Mouse (Mus musculus) kidney, embryonic 15.5 days (tissue): ENCODE data around the gene Olfr987. TPM values are rescaled to one million over a fixed set of nuclear protein-coding genes. Genes with fewer than 3 reads are reported as not detected.
"Not testable (repeated sequence)": the region's sequence is repeated elsewhere in the genome, so short reads cannot be mapped to it uniquely, and the experiment has no call there.

Source experiments
- ATAC-seq: fragments of 200-750 bp; cut with Nextera tagmentation; replicated peaks from 2 replicates; pipeline ENCODE4 v1.8.0; 2017; ENCODE audit warnings: moderate TSS enrichment; ENCODE audit not compliant: low FRiP score
- H3K27ac ChIP-seq: fragments of 300-500 bp; sonication (generic); 2 replicates; pipeline ENCODE4 v1.5.1; 2015; ENCODE audit warnings: mild to moderate bottlenecking, inconsistent platforms
- H3K27me3 ChIP-seq: fragments of 300-500 bp; sonication (generic); 2 replicates; pipeline ENCODE4 v1.6.1; 2015; ENCODE audit warnings: inconsistent platforms
- H3K36me3 ChIP-seq: fragments of 300-500 bp; sonication (generic); 2 replicates; pipeline ENCODE4 v1.6.1; 2015; ENCODE audit warnings: inconsistent platforms
- H3K4me1 ChIP-seq: fragments of 300-500 bp; sonication (generic); 2 replicates; pipeline ENCODE4 v1.6.1; 2015; ENCODE audit warnings: inconsistent platforms
- H3K4me2 ChIP-seq: fragments of 300-500 bp; sonication (generic); 2 replicates; pipeline ENCODE4 v1.6.1; 2015; ENCODE audit warnings: moderate library complexity, mild to moderate bottlenecking, inconsistent platforms
- H3K4me3 ChIP-seq: fragments of 300-500 bp; sonication (generic); replicated peaks from 2 replicates; pipeline ENCODE4 v1.5.1; 2015; ENCODE audit warnings: mild to moderate bottlenecking, inconsistent platforms
- H3K9ac ChIP-seq: fragments of 300-500 bp; sonication (generic); 2 replicates; pipeline ENCODE4 v1.6.1; 2015; ENCODE audit warnings: mild to moderate bottlenecking, inconsistent platforms
- H3K9me3 ChIP-seq: fragments of 300-500 bp; sonication (generic); replicated peaks from 2 replicates; pipeline ENCODE4 v1.6.1; 2016; ENCODE audit warnings: inconsistent platforms
- WGBS: fragments of 180-500 bp; shearing (Covaris S2); methylation state at CpG from one replicate; pipeline ENCODE4 v1.1.7; 2015; ENCODE audit warnings: mixed read lengths; 5-methylcytosine and 5-hydroxymethylcytosine counted together
- polyA plus RNA-seq: library from polyadenylated mRNA; unstranded; fragments of >200 nt; fragmentation: Nextera tagmentation; extraction: Ambion mirVana; gene quantifications from 2 replicates; pipeline ENCODE4 v1.2.1, GENCODE M21; 2015

Olfr987 gene
- polyA plus RNA-seq, result not detected in 2 replicates

GRCm38 (mm10) chr2:85339215-85339614 lies at the start of gene Olfr987:
TSS of gene Olfr987 (minus strand) at chr2:85339315.
- not testable (repeated sequence) for H3K9ac ChIP-seq, H3K4me1 ChIP-seq, H3K4me2 ChIP-seq, ATAC-seq, H3K27ac ChIP-seq, H3K36me3 ChIP-seq, H3K9me3 ChIP-seq, H3K27me3 ChIP-seq, H3K4me3 ChIP-seq

- not testable (repeated sequence) for H3K4me3 ChIP-seq, H3K27ac ChIP-seq, ATAC-seq, H3K4me1 ChIP-seq, H3K4me2 ChIP-seq, H3K9ac ChIP-seq, H3K9me3 ChIP-seq, H3K27me3 ChIP-seq, H3K36me3 ChIP-seq
Observed at GRCm38 (mm10) chr2:85363127-85363526, 24.0 kb upstream of the Olfr987 start, which contains the start of gene Olfr988. TSS of gene Olfr988 (minus strand) at chr2:85363227.

- no peaks in the 10 kb centered on the region for H3K36me3 ChIP-seq
- no peak overlapping the region for H3K4me2 ChIP-seq
- WGBS, result 73% methylated on average over 7 of the region's 7 CpGs
Observed at GRCm38 (mm10) chr2:85339972-85340371, 857 bp upstream of the Olfr987 start.

GRCm38 (mm10) chr2:85319106-85319505 lies 20.0 kb downstream of the Olfr987 start:
- no peaks in the 10 kb centered on the region for H3K27me3 ChIP-seq
- no peak overlapping the region for H3K27ac ChIP-seq
- H3K9me3 ChIP-seq, result no peaks in the 10 kb centered on the region
- H3K4me3 ChIP-seq, result no peak overlapping the region
- H3K4me1 ChIP-seq, result no peaks in the 10 kb centered on the region
- no peak overlapping the region for H3K9ac ChIP-seq
- H3K36me3 ChIP-seq, result no peaks in the 10 kb centered on the region
- H3K4me2 ChIP-seq, result no peak overlapping the region
- ATAC-seq, result no peak
- WGBS, result 78% methylated on average over 1 of the region's 1 CpGs

More at GRCm38 (mm10) chr2:85339972-85340371, 857 bp upstream of the Olfr987 start:
- Histone ChIP-seq H3K4me1 (no peaks in the 10 kb centered on the region), H3K27ac (no peak overlapping the region), H3K9ac (no peak overlapping the region), H3K4me3 (no peak overlapping the region), H3K9me3 (no peaks in the 10 kb centered on the region), H3K27me3 (no peaks in the 10 kb centered on the region)
- ATAC-seq, result no peak

- ATAC-seq, result no peak
Observed at GRCm38 (mm10) chr2:85285406-85285805, 53.7 kb downstream of the Olfr987 start.

GRCm38 (mm10) chr2:85284626-85285025 lies 54.5 kb downstream of the Olfr987 start:
- Histone ChIP-seq H3K4me2 (0 out of 2 replicates have a peak overlapping the region, but pooled peaks have one; percentile 25), H3K9me3 (no peaks in the 10 kb centered on the region), H3K9ac (no peak overlapping the region), H3K27me3 (no peaks in the 10 kb centered on the region), H3K36me3 (no peaks in the 10 kb centered on the region), H3K4me1 (0 out of 2 replicates have a peak, but pooled peaks cover 2% of the 10 kb centered on the region), H3K27ac (no peak overlapping the region), H3K4me3 (no peak overlapping the region)
- WGBS, result 12% methylated on average over 6 of the region's 6 CpGs
- ATAC-seq, result no peak

More at GRCm38 (mm10) chr2:85285406-85285805, 53.7 kb downstream of the Olfr987 start:
- no peak overlapping the region for H3K27ac ChIP-seq
- H3K9ac ChIP-seq, result no peak overlapping the region
- WGBS, result 55% methylated on average over 1 of the region's 1 CpGs
- H3K36me3 ChIP-seq, result no peaks in the 10 kb centered on the region
- no peak overlapping the region for H3K4me2 ChIP-seq
- no peaks in the 10 kb centered on the region for H3K9me3 ChIP-seq
- H3K4me1 ChIP-seq, result 0 out of 2 replicates have a peak, but pooled peaks cover 2% of the 10 kb centered on the region
- H3K4me3 ChIP-seq, result no peak overlapping the region
- no peaks in the 10 kb centered on the region for H3K27me3 ChIP-seq

- H3K4me1 ChIP-seq, result 0 out of 2 replicates have a peak, but pooled peaks cover 2% of the 10 kb centered on the region
- H3K27me3 ChIP-seq, result no peaks in the 10 kb centered on the region
- no peak overlapping the region for H3K27ac ChIP-seq
- H3K9ac ChIP-seq, result no peak overlapping the region
- H3K4me3 ChIP-seq, result no peak overlapping the region
- H3K9me3 ChIP-seq, result no peaks in the 10 kb centered on the region
- 85% methylated on average over 8 of the region's 8 CpGs for WGBS
- H3K36me3 ChIP-seq, result no peaks in the 10 kb centered on the region
- no peak overlapping the region for H3K4me2 ChIP-seq
- ATAC-seq, result no peak
Observed at GRCm38 (mm10) chr2:85283631-85284466, 55.3 kb downstream of the Olfr987 start.

GRCm38 (mm10) chr2:85281023-85281422 lies 58.1 kb downstream of the Olfr987 start:
- Histone ChIP-seq H3K27me3 (no peaks in the 10 kb centered on the region), H3K4me2 (no peak overlapping the region), H3K4me3 (no peak overlapping the region), H3K36me3 (no peaks in the 10 kb centered on the region), H3K9me3 (no peaks in the 10 kb centered on the region), H3K9ac (no peak overlapping the region), H3K27ac (no peak overlapping the region), H3K4me1 (0 out of 2 replicates have a peak, but pooled peaks cover 2% of the 10 kb centered on the region)
- ATAC-seq, result no peak
- 57% methylated on average over 4 of the region's 4 CpGs for WGBS

Other genes starting within 250 kb of the Olfr987 start
- gene Aplnr, start 203.1 kb downstream of the Olfr987 start, polyA plus RNA-seq, result 94.6 and 104 TPM in 2 replicates
- 0.40 and 0.65 TPM in 2 replicates for gene Lrrc55, start 142.1 kb downstream of the Olfr987 start, polyA plus RNA-seq
- not detected in 2 replicates for gene Olfr988, start 23.9 kb upstream of the Olfr987 start, polyA plus RNA-seq
- not detected in 2 replicates for gene Olfr992, start 70.2 kb upstream of the Olfr987 start, polyA plus RNA-seq
- not detected in 2 replicates for gene Olfr993, start 75.6 kb upstream of the Olfr987 start, polyA plus RNA-seq
- not detected in 2 replicates for gene Olfr994, start 97.1 kb upstream of the Olfr987 start, polyA plus RNA-seq
- gene Olfr995, start 104.3 kb upstream of the Olfr987 start, polyA plus RNA-seq, result not detected in 2 replicates
- gene 4833423E24Rik, start 179.7 kb upstream of the Olfr987 start, polyA plus RNA-seq, result 0.15 TPM in 1 of 2 replicates, not detected in the other
- not detected in 2 replicates for gene Olfr996, start 239.9 kb upstream of the Olfr987 start, polyA plus RNA-seq
- not detected in 2 replicates for gene Olfr998, start 249.6 kb upstream of the Olfr987 start, polyA plus RNA-seq